Mouse (Mus musculus) intestine, embryonic 15.5 days (tissue): ENCODE data around the gene Dbr1. TPM values are rescaled to one million over a fixed set of nuclear protein-coding genes. Genes with fewer than 3 reads are reported as not detected.

Experiments
- ATAC-seq: fragments of 200-750 bp; cut with Nextera tagmentation; 2 replicates; pipeline ENCODE4 v1.8.0; 2017; ENCODE audit warnings: moderate TSS enrichment, moderate library complexity
- H3K27ac ChIP-seq: fragments of 300-500 bp; sonication (generic); 2 replicates; pipeline ENCODE4 v1.5.1; 2015; ENCODE audit warnings: mild to moderate bottlenecking, inconsistent platforms
- H3K27me3 ChIP-seq: fragments of 300-500 bp; sonication (generic); replicated peaks from 2 replicates; pipeline ENCODE4 v1.6.1; 2015; ENCODE audit warnings: inconsistent platforms
- H3K36me3 ChIP-seq: fragments of 300-500 bp; sonication (generic); 2 replicates; pipeline ENCODE4 v1.6.1; 2015; ENCODE audit warnings: inconsistent platforms
- H3K4me1 ChIP-seq: fragments of 300-500 bp; sonication (generic); replicated peaks from 2 replicates; pipeline ENCODE4 v1.6.1; 2015; ENCODE audit warnings: inconsistent platforms
- H3K4me2 ChIP-seq: fragments of 300-500 bp; sonication (generic); replicated peaks from 2 replicates; pipeline ENCODE4 v1.6.1; 2015; ENCODE audit warnings: mild to moderate bottlenecking, inconsistent platforms
- H3K4me3 ChIP-seq: fragments of 300-500 bp; sonication (generic); replicated peaks from 2 replicates; pipeline ENCODE4 v1.5.1; 2015; ENCODE audit warnings: inconsistent platforms
- H3K9ac ChIP-seq: fragments of 300-500 bp; sonication (generic); 2 replicates; pipeline ENCODE4 v1.6.1; 2015; ENCODE audit warnings: inconsistent platforms
- H3K9me3 ChIP-seq: fragments of 300-500 bp; sonication (generic); 2 replicates; pipeline ENCODE4 v1.6.1; 2016; ENCODE audit warnings: inconsistent platforms
- WGBS: fragments of 180-500 bp; shearing (Covaris S2); methylation state at CpG from one replicate; pipeline ENCODE4 v1.1.7; 2015; 5-methylcytosine and 5-hydroxymethylcytosine counted together
- polyA plus RNA-seq: library from polyadenylated mRNA; unstranded; fragments of >200 nt; fragmentation: Nextera tagmentation; extraction: Ambion mirVana; gene quantifications from 2 replicates; pipeline ENCODE4 v1.2.1, GENCODE M21; 2015

Dbr1 gene
- polyA plus RNA-seq, result 27.9 and 28.2 TPM in 2 replicates

DNA sequence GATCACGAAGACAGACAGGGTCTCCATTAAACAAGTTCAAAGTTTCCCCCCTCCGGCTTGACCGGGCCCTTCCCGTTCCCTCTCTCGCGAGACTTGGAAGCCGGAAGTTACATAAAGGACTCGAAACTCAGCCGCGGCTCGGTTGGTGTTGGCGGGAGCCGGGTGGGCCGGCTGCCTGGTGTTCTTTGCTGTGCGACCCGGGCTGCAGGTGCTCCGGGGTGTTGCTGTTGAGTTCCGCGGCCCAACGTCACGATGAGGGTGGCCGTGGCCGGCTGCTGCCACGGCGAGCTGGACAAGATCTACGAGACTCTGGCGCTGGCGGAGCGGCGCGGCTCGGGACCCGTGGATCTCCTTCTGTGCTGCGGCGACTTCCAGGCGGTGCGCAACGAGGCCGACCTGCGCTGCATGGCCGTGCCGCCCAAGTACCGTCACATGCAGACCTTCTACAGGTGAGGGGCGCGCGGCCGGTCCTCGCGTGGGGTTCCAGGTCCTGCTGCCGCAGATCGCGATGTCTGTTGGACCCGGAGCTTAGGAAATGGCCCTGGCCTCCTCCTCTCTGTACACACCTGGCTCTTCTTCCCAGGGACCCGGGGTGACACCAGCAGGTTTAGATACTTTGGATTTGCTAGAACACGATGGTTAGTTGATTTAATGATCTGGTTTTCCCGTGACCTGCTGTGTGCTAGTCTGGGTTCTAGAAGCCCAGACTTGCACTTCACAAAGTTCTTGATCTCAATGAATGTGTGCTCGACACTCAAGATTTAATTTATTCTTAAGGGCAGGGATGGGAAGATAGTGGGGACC, at the start of gene Dbr1:
Dbr1 (plus strand) TSS at position 123 of the 804 bp plus-strand sequence.
- Histone ChIP-seq H3K27ac (peak within 1 kb of the TSS; percentile 80), H3K27me3 (no peaks in the 10 kb centered on the region), H3K9me3 (no peaks in the 10 kb centered on the region), H3K4me1 (0 out of 2 replicates have a peak, but pooled peaks cover 3% of the 10 kb centered on the region), H3K4me3 (peak within 1 kb of the TSS; percentile 96), H3K36me3 (0 out of 2 replicates have a peak, but pooled peaks cover 6% of the 10 kb centered on the region), H3K4me2 (peak within 1 kb of the TSS; percentile 66), H3K9ac (peak within 1 kb of the TSS; percentile 97)
- WGBS, result under 1% methylated on average over 57 of the region's 57 CpGs
- ATAC-seq, result peak; percentile 97

DNA sequence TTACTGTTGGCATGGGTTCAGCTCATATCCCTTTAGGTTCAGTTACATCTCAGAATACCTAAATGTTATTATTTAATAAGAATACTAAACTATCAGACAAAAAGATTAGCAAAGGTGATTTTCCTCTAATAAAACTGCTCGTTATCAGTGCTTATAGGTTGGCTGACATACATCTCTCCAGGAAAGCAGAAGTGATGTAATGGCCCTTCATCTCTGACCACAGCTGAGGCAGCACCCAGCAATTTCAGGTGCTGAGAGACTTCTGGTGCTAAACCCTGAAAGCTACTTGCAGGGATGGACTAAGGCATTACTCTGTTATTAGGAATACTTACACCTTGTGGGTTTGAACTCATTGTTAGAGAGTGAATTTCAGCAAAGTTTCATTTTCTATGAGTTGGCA, 43.7 kb upstream of the Dbr1 start:
- Histone ChIP-seq H3K27me3 (no peaks in the 10 kb centered on the region), H3K27ac (no peak overlapping the region), H3K4me3 (no peak overlapping the region), H3K36me3 (peaks cover 11% of the 10 kb centered on the region; the same call in 1 of the 2 replicates), H3K4me1 (no peaks in the 10 kb centered on the region), H3K9ac (no peak overlapping the region), H3K9me3 (no peaks in the 10 kb centered on the region), H3K4me2 (no peak overlapping the region)
- 85% methylated on average over 1 of the region's 1 CpGs for WGBS
- no peak for ATAC-seq

DNA sequence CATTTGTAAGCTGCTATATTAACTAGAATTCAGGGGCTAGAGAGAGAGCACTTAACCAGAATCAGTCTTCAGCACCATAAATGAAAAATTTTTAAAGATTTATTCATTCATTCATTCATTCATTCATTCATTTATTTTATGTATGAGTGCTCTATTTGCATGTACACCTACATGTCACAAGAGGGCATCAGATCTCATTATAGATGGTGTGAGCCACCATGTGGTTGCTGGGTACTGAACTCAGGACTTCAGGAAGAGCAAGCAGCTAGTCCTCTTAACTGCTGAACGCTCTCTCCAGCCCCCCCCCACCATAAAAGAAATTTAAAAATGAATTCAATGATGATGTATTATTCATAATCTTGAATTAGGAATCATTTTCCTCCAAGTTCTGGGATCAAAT, 29.3 kb upstream of the Dbr1 start:
- WGBS, result 97% methylated on average over 1 of the region's 1 CpGs
- Histone ChIP-seq H3K9ac (no peak overlapping the region), H3K4me1 (no peaks in the 10 kb centered on the region), H3K4me2 (no peak overlapping the region), H3K27me3 (no peaks in the 10 kb centered on the region), H3K4me3 (no peak overlapping the region), H3K27ac (no peak overlapping the region), H3K9me3 (no peaks in the 10 kb centered on the region), H3K36me3 (no peaks in the 10 kb centered on the region)
- no peak for ATAC-seq

DNA sequence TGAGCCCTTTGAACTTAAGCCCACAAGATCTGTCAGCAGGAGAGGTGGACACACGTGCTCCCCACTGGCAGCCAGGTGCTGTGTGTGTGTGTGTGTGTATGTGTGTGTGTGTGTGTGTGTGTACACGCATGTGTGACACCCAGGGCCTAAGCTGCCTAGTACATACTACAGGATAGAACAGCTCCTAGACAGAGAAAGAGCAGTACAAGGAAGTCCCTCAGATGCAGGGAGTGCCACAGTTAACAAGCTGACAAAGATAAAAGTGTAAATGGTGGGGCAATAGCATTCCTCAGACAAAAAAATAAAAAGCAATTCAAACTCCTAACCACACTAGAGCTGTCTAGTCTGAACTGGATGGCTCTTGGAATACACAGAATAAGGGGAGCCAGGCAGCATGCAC, 23.5 kb upstream of the Dbr1 start:
- no peaks in the 10 kb centered on the region for H3K27me3 ChIP-seq
- no peaks in the 10 kb centered on the region for H3K36me3 ChIP-seq
- ATAC-seq, result peak; percentile 91
- 57% methylated on average over 2 of the region's 2 CpGs for WGBS
- no peaks in the 10 kb centered on the region for H3K4me1 ChIP-seq
- no peak overlapping the region for H3K4me3 ChIP-seq
- H3K9ac ChIP-seq, result no peak overlapping the region
- H3K9me3 ChIP-seq, result no peaks in the 10 kb centered on the region
- 0 out of 2 replicates have a peak overlapping the region, but pooled peaks have one; percentile 11 for H3K27ac ChIP-seq
- no peak overlapping the region for H3K4me2 ChIP-seq

DNA sequence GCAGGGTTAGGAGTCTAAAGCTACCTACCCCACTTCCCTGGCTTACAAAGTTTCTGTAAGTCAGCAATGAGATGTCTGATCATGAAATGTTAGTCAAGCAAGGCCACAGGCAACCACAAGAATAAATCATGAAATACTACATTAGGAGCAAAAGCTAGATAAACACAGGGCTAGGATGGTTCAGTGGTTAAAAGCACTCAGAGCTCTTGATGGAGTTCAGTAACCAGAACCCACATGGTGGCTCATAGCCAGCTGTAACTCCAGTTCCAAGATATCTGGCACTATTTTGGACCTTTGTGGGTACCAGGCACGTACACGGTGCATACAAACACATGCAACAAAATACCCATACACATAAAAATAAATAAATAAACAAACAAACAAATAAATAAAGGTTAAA, 22.6 kb upstream of the Dbr1 start:
- 0 out of 2 replicates have a peak, but pooled peaks cover 4% of the 10 kb centered on the region for H3K4me1 ChIP-seq
- 97% methylated on average over 2 of the region's 2 CpGs for WGBS
- ATAC-seq, result no peak
- no peak overlapping the region for H3K4me3 ChIP-seq
- H3K27ac ChIP-seq, result no peak overlapping the region
- no peaks in the 10 kb centered on the region for H3K36me3 ChIP-seq
- no peak overlapping the region for H3K9ac ChIP-seq
- H3K9me3 ChIP-seq, result no peaks in the 10 kb centered on the region
- no peaks in the 10 kb centered on the region for H3K27me3 ChIP-seq
- no peak overlapping the region for H3K4me2 ChIP-seq

DNA sequence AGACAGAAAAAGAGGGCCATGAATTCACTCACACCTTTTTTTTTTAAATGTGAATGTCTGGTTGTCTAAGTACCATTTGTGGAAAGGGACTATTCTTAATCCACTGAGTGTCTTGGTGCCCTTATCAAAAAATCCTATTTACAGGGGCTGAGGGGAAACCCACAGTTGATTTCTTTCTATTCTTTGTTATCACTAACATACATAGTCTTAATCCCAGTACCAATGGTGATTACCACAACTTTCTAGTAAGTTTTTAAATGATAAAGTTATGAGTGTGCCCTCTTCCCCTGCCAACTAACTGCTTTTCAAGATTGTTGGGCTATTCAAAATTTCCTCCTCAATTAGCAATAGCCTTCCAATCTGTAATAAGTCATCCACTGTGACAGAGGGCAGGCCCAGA, 21.5 kb upstream of the Dbr1 start:
- Histone ChIP-seq H3K4me1 (0 out of 2 replicates have a peak, but pooled peaks cover 4% of the 10 kb centered on the region), H3K27me3 (no peaks in the 10 kb centered on the region), H3K4me2 (no peak overlapping the region), H3K9ac (no peak overlapping the region), H3K27ac (no peak overlapping the region), H3K4me3 (no peak overlapping the region), H3K36me3 (no peaks in the 10 kb centered on the region), H3K9me3 (no peaks in the 10 kb centered on the region)
- ATAC-seq, result no peak

DNA sequence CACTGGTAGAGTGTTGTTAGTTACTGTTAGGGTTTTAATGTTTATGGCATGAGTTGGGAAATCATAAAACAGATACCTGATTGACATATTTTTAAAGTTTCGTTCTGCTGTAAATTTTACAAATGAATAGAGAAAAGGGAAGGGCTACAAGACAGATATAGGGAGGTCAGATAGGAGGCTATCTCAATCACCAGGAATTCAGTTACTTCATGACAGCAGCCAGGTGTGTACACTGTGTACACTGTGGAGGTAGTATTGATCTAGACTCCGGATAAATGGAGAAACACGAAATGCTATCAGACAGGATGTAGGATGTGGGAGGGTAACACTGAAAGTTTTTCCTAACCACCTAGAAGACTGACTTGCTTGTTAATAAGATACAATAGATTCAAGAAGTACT, 20.3 kb upstream of the Dbr1 start:
- H3K9ac ChIP-seq, result no peak overlapping the region
- no peaks in the 10 kb centered on the region for H3K9me3 ChIP-seq
- no peak overlapping the region for H3K27ac ChIP-seq
- 0 out of 2 replicates have a peak, but pooled peaks cover 4% of the 10 kb centered on the region for H3K4me1 ChIP-seq
- H3K4me3 ChIP-seq, result no peak overlapping the region
- 73% methylated on average over 3 of the region's 3 CpGs for WGBS
- H3K36me3 ChIP-seq, result no peaks in the 10 kb centered on the region
- H3K4me2 ChIP-seq, result no peak overlapping the region
- no peaks in the 10 kb centered on the region for H3K27me3 ChIP-seq
- ATAC-seq, result no peak

DNA sequence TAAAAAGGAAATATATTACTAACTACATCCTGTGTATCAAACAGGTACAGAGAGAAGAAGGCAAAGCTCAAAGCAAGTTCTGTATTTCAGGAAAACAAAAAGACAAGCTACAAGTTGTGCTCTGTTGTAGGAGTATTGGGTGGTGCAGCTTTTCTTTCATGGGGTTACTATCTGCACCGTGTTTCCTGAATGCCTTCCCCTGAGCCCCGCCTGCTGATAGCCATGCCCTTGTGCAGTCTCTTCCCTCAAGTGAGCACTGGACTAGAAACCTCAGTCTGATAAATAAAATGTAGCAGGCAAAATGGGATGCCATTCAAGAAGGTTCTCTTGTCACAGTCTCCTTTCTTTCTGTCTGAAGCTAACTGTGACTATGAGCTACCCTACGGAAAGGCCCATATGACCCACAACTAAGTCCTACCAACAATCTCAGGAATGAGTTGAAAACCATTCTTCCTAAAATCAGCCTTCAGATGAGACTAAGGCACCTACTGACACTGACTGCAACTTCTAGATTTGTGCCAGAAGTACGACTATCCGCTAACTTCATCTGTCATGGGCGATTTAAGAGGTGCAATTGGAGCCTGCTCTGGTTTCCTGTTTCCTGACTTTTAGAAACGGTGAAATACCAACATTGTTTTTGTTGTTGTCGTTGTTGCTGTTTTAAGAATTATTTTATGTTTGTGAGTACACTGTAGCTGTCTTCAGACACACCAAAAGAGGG, 17.9 kb upstream of the Dbr1 start:
- H3K27me3 ChIP-seq, result no peaks in the 10 kb centered on the region
- 81% methylated on average over 8 of the region's 8 CpGs for WGBS
- H3K4me2 ChIP-seq, result no peak overlapping the region
- no peak for ATAC-seq
- H3K9me3 ChIP-seq, result no peaks in the 10 kb centered on the region
- 0 out of 2 replicates have a peak, but pooled peaks cover 4% of the 10 kb centered on the region for H3K4me1 ChIP-seq
- H3K36me3 ChIP-seq, result no peaks in the 10 kb centered on the region
- no peak overlapping the region for H3K4me3 ChIP-seq
- H3K9ac ChIP-seq, result no peak overlapping the region
- H3K27ac ChIP-seq, result no peak overlapping the region

DNA sequence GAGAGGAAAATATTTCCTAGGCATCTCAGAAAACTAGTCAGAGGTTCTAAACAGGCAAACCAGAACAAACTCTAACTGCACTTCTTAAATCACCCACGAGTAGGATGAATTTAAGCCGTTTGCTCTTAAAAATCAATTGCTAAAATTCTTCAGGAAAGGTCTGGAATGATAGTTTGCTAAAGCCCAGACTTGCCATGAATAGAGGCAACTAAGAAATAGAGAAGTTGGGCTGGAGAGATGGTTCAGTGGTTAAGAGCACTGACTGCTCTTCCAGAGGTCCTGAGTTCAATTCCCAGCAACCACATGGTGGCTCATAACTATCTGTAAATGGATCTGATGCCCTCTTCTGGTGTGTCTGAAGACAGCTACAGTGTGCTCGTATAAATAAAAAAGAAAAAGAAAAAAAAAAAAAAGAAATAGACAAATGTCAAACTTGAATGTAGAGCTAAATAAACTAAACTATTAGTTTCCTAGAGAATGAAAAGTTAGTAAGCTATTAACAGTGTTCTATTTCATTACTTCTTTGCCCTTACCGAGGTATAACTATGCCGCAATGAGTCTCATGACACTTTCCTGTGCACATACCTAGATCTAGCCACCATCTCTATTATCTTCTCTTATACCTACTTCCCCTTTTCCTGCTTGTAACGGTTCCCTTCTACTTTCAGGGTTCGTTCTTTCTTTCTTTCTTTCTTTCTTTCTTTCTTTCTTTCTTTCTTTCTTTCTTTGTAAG, 16.6 kb upstream of the Dbr1 start:
- Histone ChIP-seq H3K4me2 (no peak overlapping the region), H3K36me3 (no peaks in the 10 kb centered on the region), H3K9ac (no peak overlapping the region), H3K27me3 (no peaks in the 10 kb centered on the region), H3K9me3 (no peaks in the 10 kb centered on the region), H3K27ac (no peak overlapping the region), H3K4me3 (no peak overlapping the region), H3K4me1 (0 out of 2 replicates have a peak, but pooled peaks cover 4% of the 10 kb centered on the region)
- 83% methylated on average over 7 of the region's 7 CpGs for WGBS
- no peak for ATAC-seq

DNA sequence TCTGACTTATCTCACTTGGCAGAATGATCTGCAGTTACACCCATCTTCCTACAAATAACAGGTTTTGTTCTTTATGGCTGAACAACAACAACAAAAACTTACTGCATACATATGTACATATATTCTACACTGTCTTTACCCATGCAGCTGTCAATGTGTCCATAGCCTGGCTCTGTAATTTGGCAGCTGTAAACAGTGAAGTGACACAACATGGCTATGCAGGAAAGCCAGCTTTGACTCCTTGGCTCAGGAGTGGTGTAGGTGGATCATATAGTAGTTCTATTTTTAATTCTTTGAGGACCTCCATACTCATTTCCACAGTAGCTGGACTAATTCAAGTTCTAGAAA, 16.1 kb upstream of the Dbr1 start:
- H3K36me3 ChIP-seq, result no peaks in the 10 kb centered on the region
- no peak for ATAC-seq
- H3K4me3 ChIP-seq, result no peak overlapping the region
- no peak overlapping the region for H3K4me2 ChIP-seq
- no peak overlapping the region for H3K9ac ChIP-seq
- H3K27me3 ChIP-seq, result no peaks in the 10 kb centered on the region
- H3K9me3 ChIP-seq, result no peaks in the 10 kb centered on the region
- no peak overlapping the region for H3K27ac ChIP-seq
- H3K4me1 ChIP-seq, result 0 out of 2 replicates have a peak, but pooled peaks cover 4% of the 10 kb centered on the region

DNA sequence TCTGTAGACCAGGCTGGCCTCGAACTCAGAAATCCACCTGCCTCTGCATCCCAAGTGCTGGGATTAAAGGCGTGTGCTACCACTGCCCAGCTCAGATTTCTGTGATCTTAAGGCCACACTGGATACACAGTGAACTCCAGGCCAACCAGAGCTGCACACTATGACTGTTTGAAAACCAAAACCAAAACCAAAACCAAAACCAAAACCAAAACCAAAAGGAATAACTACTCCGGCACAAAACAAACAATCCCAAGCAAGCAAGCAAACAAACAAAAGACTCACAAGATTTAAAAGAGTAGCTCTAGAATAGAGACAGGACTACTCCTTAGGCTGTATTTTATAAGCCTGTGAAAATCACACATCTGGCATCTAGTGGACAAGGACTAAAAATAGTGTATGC, 15.2 kb upstream of the Dbr1 start:
- H3K9ac ChIP-seq, result no peak overlapping the region
- H3K27ac ChIP-seq, result no peak overlapping the region
- H3K36me3 ChIP-seq, result no peaks in the 10 kb centered on the region
- ATAC-seq, result no peak
- H3K4me2 ChIP-seq, result no peak overlapping the region
- 89% methylated on average over 3 of the region's 3 CpGs for WGBS
- H3K9me3 ChIP-seq, result no peaks in the 10 kb centered on the region
- 0 out of 2 replicates have a peak, but pooled peaks cover 4% of the 10 kb centered on the region for H3K4me1 ChIP-seq
- H3K27me3 ChIP-seq, result no peaks in the 10 kb centered on the region
- H3K4me3 ChIP-seq, result no peak overlapping the region

DNA sequence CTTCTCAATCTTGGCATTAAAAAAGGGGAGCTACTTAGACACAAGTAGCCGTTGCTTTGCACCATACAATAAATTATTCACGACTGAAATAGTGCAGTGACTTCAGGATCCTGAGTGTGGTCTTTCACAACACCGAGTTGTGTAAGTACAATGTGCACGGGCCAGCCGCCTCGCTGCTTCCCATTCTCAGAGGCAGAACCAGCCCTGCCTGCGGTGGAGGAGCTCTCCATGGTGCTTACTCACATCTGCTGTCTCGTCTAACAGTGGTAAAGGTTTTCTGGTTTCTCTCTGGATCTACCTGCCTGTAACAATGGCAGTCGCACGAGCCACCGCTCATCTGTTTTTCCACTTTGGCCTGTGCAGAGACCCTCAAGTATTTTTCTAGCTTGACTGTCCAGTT, 11.9 kb upstream of the Dbr1 start:
- WGBS, result 15% methylated on average over 11 of the region's 11 CpGs
- H3K27ac ChIP-seq, result no peak overlapping the region
- H3K9me3 ChIP-seq, result no peaks in the 10 kb centered on the region
- no peak overlapping the region for H3K9ac ChIP-seq
- H3K36me3 ChIP-seq, result no peaks in the 10 kb centered on the region
- H3K4me2 ChIP-seq, result no peak overlapping the region
- no peak overlapping the region for H3K4me3 ChIP-seq
- peaks cover 4% of the 10 kb centered on the region for H3K4me1 ChIP-seq
- ATAC-seq, result no peak
- no peaks in the 10 kb centered on the region for H3K27me3 ChIP-seq
